Comparison of ENCODE assay signal across 8 mouse cellular contexts in the genomic region with DNA sequence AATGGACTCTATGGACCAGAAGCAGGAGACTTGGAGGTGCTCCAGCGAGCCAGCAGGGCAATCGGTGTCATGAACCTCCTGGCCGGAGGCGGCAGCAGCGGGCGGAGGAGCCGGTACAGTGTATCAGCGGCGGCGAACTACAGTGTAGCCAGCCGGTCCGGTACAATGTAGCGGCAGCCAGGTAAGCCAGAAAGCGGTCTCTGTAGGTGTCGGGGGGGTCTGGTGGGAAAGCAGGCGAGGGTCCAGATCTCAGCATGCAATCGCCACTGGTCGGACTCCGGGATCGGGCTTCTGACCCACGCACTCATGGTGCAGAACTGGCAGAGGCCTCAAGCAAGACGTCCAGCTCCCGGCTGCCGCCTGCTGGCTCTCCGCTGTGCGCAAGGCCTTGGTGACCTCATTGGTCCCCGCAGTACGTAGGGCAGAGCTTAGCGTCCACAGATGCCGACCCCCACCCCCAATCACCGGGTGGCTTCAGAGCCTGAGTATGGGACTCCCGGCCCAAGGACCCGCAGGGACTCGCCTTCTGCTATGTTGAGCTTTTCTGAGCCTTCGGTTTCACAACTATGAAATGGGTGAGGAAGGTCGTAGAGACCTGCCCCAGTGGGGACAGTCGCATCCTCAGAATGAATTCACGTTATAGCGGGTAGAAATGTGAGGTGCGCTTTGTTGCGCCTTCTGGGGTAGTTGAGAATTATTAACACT. TPM values are rescaled to one million over a fixed set of nuclear protein-coding genes. Genes with fewer than 3 reads are reported as not detected.
A peak's percentile ranks its signal among the peaks of the same experiment; 100 is the strongest.
DNase-seq lines count a peak whose midpoint lies in the region; ATAC-seq lines count a peak whose summit lies in the region.

No protein-coding gene starts in this region.

- DNase-seq in CD4-positive, CD25-positive, alpha-beta regulatory T cell, adult 2 months (ENCODE audit: low read depth, low spot score), result peak; percentile 94
- DNase-seq in fat pad, adult 2 months (ENCODE audit: extremely low read depth, low read depth, low spot score), result peak; percentile 25
- peak; percentile 97 for DNase-seq in kidney, postnatal 10 days
- DNase-seq in natural killer cell, adult 2 months (ENCODE audit: low spot score in 2 of 2), result peak; percentile 86 to 90

- H3K27me3 ChIP-seq in heart, embryonic 13.5 days (replicated peaks), result no peaks in the 10 kb centered on the region
- H3K27me3 ChIP-seq in liver, embryonic 12.5 days (replicated peaks), result no peaks in the 10 kb centered on the region
- H3K27me3 ChIP-seq in stomach, embryonic 15.5 days (replicated peaks), result no peaks in the 10 kb centered on the region

- peak overlapping the region; percentile 90 for H3K9ac ChIP-seq in heart, embryonic 13.5 days
- H3K9ac ChIP-seq in liver, embryonic 12.5 days, result peak overlapping the region; percentile 74
- peak overlapping the region; percentile 61 for H3K9ac ChIP-seq in stomach, embryonic 15.5 days

- peak overlapping the region; percentile 74 for H3K27ac ChIP-seq in brown adipose tissue, adult 24 weeks (replicated peaks; ENCODE audit: low read depth, low read length)
- H3K27ac ChIP-seq in heart, embryonic 13.5 days (replicated peaks), result peak overlapping the region; percentile 78
- peak overlapping the region; percentile 64 for H3K27ac ChIP-seq in liver, embryonic 12.5 days
- peak overlapping the region; percentile 55; the same call in 1 of the 2 replicates for H3K27ac ChIP-seq in stomach, embryonic 15.5 days

- H3K4me3 ChIP-seq in brown adipose tissue, adult 24 weeks (ENCODE audit: insufficient read depth, low read depth, low read length), result peak overlapping the region; percentile 90
- H3K4me3 ChIP-seq in heart, embryonic 13.5 days, result peak overlapping the region; percentile 76
- H3K4me3 ChIP-seq in liver, embryonic 12.5 days, result peak overlapping the region; percentile 70
- H3K4me3 ChIP-seq in stomach, embryonic 15.5 days (replicated peaks), result peak overlapping the region; percentile 65

- no peaks in the 10 kb centered on the region for H3K36me3 ChIP-seq in heart, embryonic 13.5 days
- H3K36me3 ChIP-seq in liver, embryonic 12.5 days, result no peaks in the 10 kb centered on the region; the same call in 1 of the 2 replicates
- H3K36me3 ChIP-seq in stomach, embryonic 15.5 days, result no peaks in the 10 kb centered on the region

- peak overlapping the region; percentile 77 for H3K4me2 ChIP-seq in heart, embryonic 13.5 days
- H3K4me2 ChIP-seq in liver, embryonic 12.5 days, result peak overlapping the region; percentile 68
- peak overlapping the region; percentile 67 for H3K4me2 ChIP-seq in stomach, embryonic 15.5 days

- no peaks in the 10 kb centered on the region for H3K9me3 ChIP-seq in heart, embryonic 13.5 days
- no peaks in the 10 kb centered on the region for H3K9me3 ChIP-seq in liver, embryonic 12.5 days (replicated peaks)
- H3K9me3 ChIP-seq in stomach, embryonic 15.5 days, result no peaks in the 10 kb centered on the region

- H3K4me1 ChIP-seq in brown adipose tissue, adult 24 weeks (ENCODE audit: control insufficient read depth, insufficient read depth, insufficient read length, low read length), result peaks cover 5% of the 10 kb centered on the region; the same call in 1 of the 2 replicates
- peaks cover 32% of the 10 kb centered on the region for H3K4me1 ChIP-seq in heart, embryonic 13.5 days
- peaks cover 17% of the 10 kb centered on the region for H3K4me1 ChIP-seq in liver, embryonic 12.5 days
- H3K4me1 ChIP-seq in stomach, embryonic 15.5 days, result peaks cover 7% of the 10 kb centered on the region; the same call in 1 of the 2 replicates

- WGBS in heart, embryonic 13.5 days, result 2% methylated on average over 41 of the region's 41 CpGs
- 2% methylated on average over 41 of the region's 41 CpGs for WGBS in liver, embryonic 12.5 days (ENCODE audit: insufficient replicate concordance)
- 1% methylated on average over 41 of the region's 41 CpGs for WGBS in stomach, embryonic 15.5 days

- peak; percentile 82; the same call in 1 of the 2 replicates for ATAC-seq in heart, embryonic 13.5 days (ENCODE audit: extremely low read depth, insufficient number of reproducible peaks, low FRiP score, low TSS enrichment)
- ATAC-seq in liver, embryonic 12.5 days, result peak; percentile 92
- ATAC-seq in stomach, embryonic 15.5 days (ENCODE audit: insufficient read depth, low FRiP score, low read depth), result peak; percentile 92

RNA-seq across cellular contexts. Expression of a gene that starts 19.7 kb away (rescaled TPM):
- 14.4 and 15.7 TPM in 2 replicates for polyA plus RNA-seq in brown adipose tissue, adult 24 weeks (2012; ENCODE audit: insufficient read depth, insufficient read length, missing spikeins)
- 30.4 and 31.1 TPM in 2 replicates for polyA plus RNA-seq in heart, embryonic 13.5 days (2015; fragmentation: Nextera tagmentation; extraction: Ambion mirVana)
- polyA plus RNA-seq in liver, embryonic 12.5 days (2016; fragmentation: Nextera tagmentation; extraction: Ambion mirVana), result 17.2 and 18.4 TPM in 2 replicates
- polyA plus RNA-seq in stomach, embryonic 15.5 days (2015; fragmentation: Nextera tagmentation; extraction: Ambion mirVana), result 24.9 and 28.1 TPM in 2 replicates

RNA-seq across cellular contexts. Expression of a gene that starts 31.8 kb away (rescaled TPM):
- 0.75 TPM in 1 of 2 replicates, not detected in the other for polyA plus RNA-seq in brown adipose tissue, adult 24 weeks (2012; ENCODE audit: insufficient read depth, insufficient read length, missing spikeins)
- 4.1 and 4.9 TPM in 2 replicates for polyA plus RNA-seq in heart, embryonic 13.5 days (2015; fragmentation: Nextera tagmentation; extraction: Ambion mirVana)
- 0.41 and 0.76 TPM in 2 replicates for polyA plus RNA-seq in liver, embryonic 12.5 days (2016; fragmentation: Nextera tagmentation; extraction: Ambion mirVana)
- 55.7 and 57.1 TPM in 2 replicates for polyA plus RNA-seq in stomach, embryonic 15.5 days (2015; fragmentation: Nextera tagmentation; extraction: Ambion mirVana)

RNA-seq across cellular contexts. Expression of a gene that starts 34.7 kb away (rescaled TPM):
- 32.8 and 41.6 TPM in 2 replicates for polyA plus RNA-seq in brown adipose tissue, adult 24 weeks (2012; ENCODE audit: insufficient read depth, insufficient read length, missing spikeins)
- 47.4 and 47.7 TPM in 2 replicates for polyA plus RNA-seq in heart, embryonic 13.5 days (2015; fragmentation: Nextera tagmentation; extraction: Ambion mirVana)
- 38.0 and 38.4 TPM in 2 replicates for polyA plus RNA-seq in liver, embryonic 12.5 days (2016; fragmentation: Nextera tagmentation; extraction: Ambion mirVana)
- 46.8 and 57.6 TPM in 2 replicates for polyA plus RNA-seq in stomach, embryonic 15.5 days (2015; fragmentation: Nextera tagmentation; extraction: Ambion mirVana)

RNA-seq across cellular contexts. Expression of a gene that starts 36.1 kb away (rescaled TPM):
- polyA plus RNA-seq in brown adipose tissue, adult 24 weeks (2012; ENCODE audit: insufficient read depth, insufficient read length, missing spikeins), result not detected in 2 replicates
- polyA plus RNA-seq in heart, embryonic 13.5 days (2015; fragmentation: Nextera tagmentation; extraction: Ambion mirVana), result not detected in 2 replicates
- polyA plus RNA-seq in liver, embryonic 12.5 days (2016; fragmentation: Nextera tagmentation; extraction: Ambion mirVana), result not detected in 2 replicates
- polyA plus RNA-seq in stomach, embryonic 15.5 days (2015; fragmentation: Nextera tagmentation; extraction: Ambion mirVana), result not detected in 2 replicates

Comparison
In these comparisons a context has a peak if more than half of its experiments do, and no peak if none do; other contexts are left out.
1. Peak in every context shown above with its lines: DNase-seq, ATAC-seq, H3K4me3 ChIP-seq and H3K27ac ChIP-seq.
2. DNase-seq: peak in every context shown above with its lines; median percentile 97 in kidney, postnatal 10 days; 94 in CD4-positive, CD25-positive, alpha-beta regulatory T cell, adult 2 months; 88 in natural killer cell, adult 2 months; 25 in fat pad, adult 2 months.